Mouse (Mus musculus) cerebellum, adult 2 months (tissue): ENCODE measurements at regions not wholly inside any gene's neighbourhood (a gene's known extent, or its start where the extent isn't known, plus 50 kb on each side); places are given as distances from the start of the nearest gene placed in this dataset.

ENCODE experiments used
- DNase-seq, 2 experiments: peaks; one replicate each; pipeline ENCODE4 v3.0.0; 2021
- H3K27ac ChIP-seq: fragments of 200-500 bp; 2 replicates; pipeline ENCODE4 v1.5.1; 2012; ENCODE audit warnings: low read length, control low read depth, inconsistent platforms; ENCODE audit not compliant: insufficient read depth
- H3K27me3 ChIP-seq: fragments of 200-500 bp; 2 replicates; pipeline ENCODE4 v1.6.1; 2012; ENCODE audit warnings: inconsistent platforms, mild to moderate bottlenecking, low read length, moderate library complexity; ENCODE audit not compliant: control insufficient read depth, insufficient read depth
- H3K4me1 ChIP-seq: fragments of 200-500 bp; 2 replicates; pipeline ENCODE4 v1.6.1; 2011; ENCODE audit warnings: low read length; ENCODE audit not compliant: control insufficient read depth, insufficient read depth
- H3K4me3 ChIP-seq: fragments of 200-500 bp; replicated peaks from 2 replicates; pipeline ENCODE3; 2011; ENCODE audit warnings: mild to moderate bottlenecking, low read depth, low read length, control low read depth; ENCODE audit not compliant: insufficient read depth
- CTCF ChIP-seq: fragments of 200-500 bp; IDR thresholded peaks from 2 replicates; pipeline ENCODE4 v1.5.1; 2011; ENCODE audit warnings: low read depth, mild to moderate bottlenecking, control low read depth, low read length, moderate library complexity, borderline replicate concordance; ENCODE audit not compliant: insufficient read depth
- POLR2A ChIP-seq: fragments of 200-500 bp; IDR thresholded peaks from 2 replicates; pipeline ENCODE4 v1.6.1; 2011; ENCODE audit warnings: low read length, control low read depth, borderline replicate concordance; ENCODE audit not compliant: insufficient read depth
- WGBS: fragments of 180-500 bp; shearing (Covaris S2); methylation state at CpG from one replicate; pipeline ENCODE4 v1.1.7; 2018; 5-methylcytosine and 5-hydroxymethylcytosine counted together

DNA sequence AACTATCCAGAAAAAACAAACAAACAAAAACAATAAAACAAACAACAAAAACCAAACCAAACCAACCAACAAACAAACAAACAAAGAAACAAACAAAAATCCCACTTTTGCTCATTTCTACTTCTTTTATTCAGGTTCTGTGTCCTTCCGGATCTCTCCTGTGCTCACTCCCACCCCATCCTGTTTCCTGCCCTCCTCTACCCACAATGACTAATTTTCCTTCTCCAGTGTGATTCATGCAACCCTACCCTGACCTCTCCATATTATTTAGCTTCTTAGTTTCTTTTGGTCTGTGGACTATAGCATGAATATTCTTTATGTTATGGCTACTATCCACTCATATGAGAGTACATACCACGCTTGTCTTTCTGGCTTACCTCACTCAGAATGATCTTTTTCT, 1133.3 kb downstream of the Cdh18 start:
- Histone ChIP-seq H3K27ac (no peak overlapping the region), H3K27me3 (no peaks in the 10 kb centered on the region), H3K4me1 (no peaks in the 10 kb centered on the region), H3K4me3 (no peak overlapping the region)
- TF ChIP-seq POLR2A (no peak), CTCF (no peak)
- 94% methylated on average over 2 of the region's 2 CpGs for WGBS
- DNase-seq: no peak

DNA sequence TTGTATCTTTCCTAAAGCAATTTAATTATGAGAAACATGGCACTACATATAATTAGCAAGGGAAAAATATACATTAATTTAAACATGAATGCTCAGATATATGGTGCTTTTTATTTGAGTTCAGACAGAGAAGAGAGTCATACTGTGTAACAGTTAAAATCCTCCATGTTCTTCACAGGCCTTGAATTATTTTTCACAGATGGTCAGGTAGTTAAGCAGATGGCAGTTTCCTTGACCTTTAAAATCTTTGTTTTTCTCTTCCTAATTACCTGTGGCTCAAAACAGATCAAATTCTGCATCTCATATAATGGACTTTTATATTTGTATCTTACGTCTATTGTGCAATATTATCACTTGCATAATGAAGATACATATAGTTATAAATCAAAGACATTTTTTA, 1159.8 kb downstream of the Cdh18 start:
- 16% methylated on average over 1 of the region's 1 CpGs for WGBS

More for the DNA sequence above, 1159.8 kb downstream of the Cdh18 start:
- DNase-seq: peak in 1 of 2 experiments; percentile 83
- TF ChIP-seq CTCF: no peak
- no peak for TF ChIP-seq POLR2A
- Histone ChIP-seq H3K4me1 (no peaks in the 10 kb centered on the region), H3K27ac (no peak overlapping the region), H3K4me3 (no peak overlapping the region), H3K27me3 (no peaks in the 10 kb centered on the region)
